Mouse (Mus musculus): ENCODE measurements at regions not wholly inside any gene's neighbourhood (a gene's known extent, or its start where the extent isn't known, plus 50 kb on each side); places are given as distances from the start of the nearest gene placed in this dataset.

- H3K27ac ChIP-seq: no peak overlapping the region
- 65% methylated on average over 12 of the region's 12 CpGs for WGBS (ENCODE audit: insufficient replicate concordance)
- H3K36me3 ChIP-seq: no peaks in the 10 kb centered on the region
- H3K4me2 ChIP-seq: no peak overlapping the region
- no peak for ATAC-seq
- H3K27me3 ChIP-seq (replicated peaks): no peaks in the 10 kb centered on the region
- H3K4me1 ChIP-seq: no peaks in the 10 kb centered on the region
- no peak overlapping the region for H3K4me3 ChIP-seq
- no peaks in the 10 kb centered on the region for H3K9me3 ChIP-seq (replicated peaks)
- no peak overlapping the region for H3K9ac ChIP-seq
These were observed 427.0 kb upstream of the Zmiz1 start for GRCm38 (mm10) chr14:25031756-25032680.

- no peak for ATAC-seq
- H3K9me3 ChIP-seq (replicated peaks): no peaks in the 10 kb centered on the region
- no peak overlapping the region for H3K9ac ChIP-seq
- no peak overlapping the region for H3K27ac ChIP-seq
- H3K4me3 ChIP-seq: no peak overlapping the region
- no peaks in the 10 kb centered on the region for H3K4me1 ChIP-seq
- H3K27me3 ChIP-seq (replicated peaks): no peaks in the 10 kb centered on the region
- H3K36me3 ChIP-seq: no peaks in the 10 kb centered on the region
- no peak overlapping the region for H3K4me2 ChIP-seq
- 49% methylated on average over 2 of the region's 2 CpGs for WGBS (ENCODE audit: insufficient replicate concordance)
These were observed 426.1 kb upstream of the Zmiz1 start for GRCm38 (mm10) chr14:25032899-25033298.

- Histone ChIP-seq H3K9ac (no peak overlapping the region), H3K4me1 (no peaks in the 10 kb centered on the region), H3K27ac (no peak overlapping the region), H3K9me3 (replicated peaks) (no peaks in the 10 kb centered on the region), H3K36me3 (no peaks in the 10 kb centered on the region), H3K4me3 (no peak overlapping the region), H3K4me2 (no peak overlapping the region), H3K27me3 (replicated peaks) (no peaks in the 10 kb centered on the region)
- 64% methylated on average over 5 of the region's 5 CpGs for WGBS (ENCODE audit: insufficient replicate concordance)
- no peak for ATAC-seq
These were observed 416.7 kb upstream of the Zmiz1 start for GRCm38 (mm10) chr14:25042265-25042664.

- no peaks in the 10 kb centered on the region for H3K27me3 ChIP-seq (replicated peaks)
- H3K9ac ChIP-seq: no peak overlapping the region
- 81% methylated on average over 13 of the region's 13 CpGs for WGBS (ENCODE audit: insufficient replicate concordance)
- H3K27ac ChIP-seq: no peak overlapping the region
- H3K4me2 ChIP-seq: no peak overlapping the region
- no peaks in the 10 kb centered on the region for H3K4me1 ChIP-seq
- ATAC-seq: no peak
- H3K36me3 ChIP-seq: no peaks in the 10 kb centered on the region
- no peak overlapping the region for H3K4me3 ChIP-seq
- no peaks in the 10 kb centered on the region for H3K9me3 ChIP-seq (replicated peaks)
These were observed 414.9 kb upstream of the Zmiz1 start for GRCm38 (mm10) chr14:25044106-25044505.

- H3K4me3 ChIP-seq: no peak overlapping the region
- H3K4me2 ChIP-seq: no peak overlapping the region
- no peaks in the 10 kb centered on the region for H3K4me1 ChIP-seq
- no peaks in the 10 kb centered on the region for H3K27me3 ChIP-seq (replicated peaks)
- WGBS (ENCODE audit: insufficient replicate concordance): 56% methylated on average over 7 of the region's 7 CpGs
- no peak for ATAC-seq
- H3K9ac ChIP-seq: no peak overlapping the region
- no peak overlapping the region for H3K27ac ChIP-seq
- H3K9me3 ChIP-seq (replicated peaks): no peaks in the 10 kb centered on the region
- no peaks in the 10 kb centered on the region for H3K36me3 ChIP-seq
These were observed 414.1 kb upstream of the Zmiz1 start for GRCm38 (mm10) chr14:25044867-25045266.

- no peak overlapping the region for H3K27ac ChIP-seq
- no peak overlapping the region for H3K4me3 ChIP-seq
- H3K9me3 ChIP-seq (replicated peaks): no peaks in the 10 kb centered on the region
- H3K4me2 ChIP-seq: no peak overlapping the region
- no peaks in the 10 kb centered on the region for H3K4me1 ChIP-seq
- ATAC-seq: no peak
- H3K9ac ChIP-seq: no peak overlapping the region
- no peaks in the 10 kb centered on the region for H3K27me3 ChIP-seq (replicated peaks)
- 58% methylated on average over 12 of the region's 12 CpGs for WGBS (ENCODE audit: insufficient replicate concordance)
- H3K36me3 ChIP-seq: no peaks in the 10 kb centered on the region
These were observed 408.2 kb upstream of the Zmiz1 start for GRCm38 (mm10) chr14:25050674-25051251.

GRCm38 (mm10) chr14:25052175-25052574 lies 406.8 kb upstream of the Zmiz1 start:
- Histone ChIP-seq H3K4me2 (no peak overlapping the region), H3K9ac (no peak overlapping the region), H3K27me3 (replicated peaks) (no peaks in the 10 kb centered on the region), H3K36me3 (no peaks in the 10 kb centered on the region), H3K27ac (no peak overlapping the region), H3K9me3 (replicated peaks) (no peaks in the 10 kb centered on the region), H3K4me1 (no peaks in the 10 kb centered on the region), H3K4me3 (no peak overlapping the region)
- ATAC-seq: no peak
- WGBS (ENCODE audit: insufficient replicate concordance): 65% methylated on average over 9 of the region's 9 CpGs

- Histone ChIP-seq H3K4me1 (peaks cover 9% of the 10 kb centered on the region), H3K4me2 (no peak overlapping the region), H3K9ac (no peak overlapping the region), H3K27me3 (replicated peaks) (no peaks in the 10 kb centered on the region), H3K27ac (no peak overlapping the region), H3K9me3 (replicated peaks) (no peaks in the 10 kb centered on the region), H3K4me3 (no peak overlapping the region), H3K36me3 (no peaks in the 10 kb centered on the region)
- 59% methylated on average over 7 of the region's 7 CpGs for WGBS (ENCODE audit: insufficient replicate concordance)
- no peak for ATAC-seq
These were observed 399.6 kb upstream of the Zmiz1 start for GRCm38 (mm10) chr14:25059351-25059750.

GRCm38 (mm10) chr14:25060285-25060684 lies 398.7 kb upstream of the Zmiz1 start:
- H3K9me3 ChIP-seq (replicated peaks): no peaks in the 10 kb centered on the region
- ATAC-seq: no peak
- H3K36me3 ChIP-seq: no peaks in the 10 kb centered on the region
- no peak overlapping the region for H3K4me3 ChIP-seq
- 66% methylated on average over 7 of the region's 7 CpGs for WGBS (ENCODE audit: insufficient replicate concordance)
- H3K4me2 ChIP-seq: no peak overlapping the region
- peaks cover 9% of the 10 kb centered on the region for H3K4me1 ChIP-seq
- no peak overlapping the region for H3K9ac ChIP-seq
- no peak overlapping the region for H3K27ac ChIP-seq
- H3K27me3 ChIP-seq (replicated peaks): no peaks in the 10 kb centered on the region; the same call in 1 of the 2 replicates

- peaks cover 9% of the 10 kb centered on the region for H3K4me1 ChIP-seq
- no peak overlapping the region for H3K4me3 ChIP-seq
- no peak overlapping the region for H3K9ac ChIP-seq
- no peak for ATAC-seq
- no peak overlapping the region for H3K4me2 ChIP-seq
- no peaks in the 10 kb centered on the region; the same call in 1 of the 2 replicates for H3K27me3 ChIP-seq (replicated peaks)
- no peaks in the 10 kb centered on the region for H3K36me3 ChIP-seq
- H3K27ac ChIP-seq: no peak overlapping the region
- WGBS (ENCODE audit: insufficient replicate concordance): 42% methylated on average over 5 of the region's 5 CpGs
- no peaks in the 10 kb centered on the region for H3K9me3 ChIP-seq (replicated peaks)
These were observed 395.9 kb upstream of the Zmiz1 start for GRCm38 (mm10) chr14:25063090-25063489.

- Histone ChIP-seq H3K4me2 (no peak overlapping the region), H3K9me3 (replicated peaks) (no peaks in the 10 kb centered on the region), H3K27ac (no peak overlapping the region), H3K4me3 (no peak overlapping the region), H3K36me3 (no peaks in the 10 kb centered on the region), H3K27me3 (replicated peaks) (no peaks in the 10 kb centered on the region; the same call in 1 of the 2 replicates), H3K4me1 (peaks cover 9% of the 10 kb centered on the region), H3K9ac (no peak overlapping the region)
- WGBS (ENCODE audit: insufficient replicate concordance): 52% methylated on average over 8 of the region's 8 CpGs
- ATAC-seq: no peak
These were observed 394.6 kb upstream of the Zmiz1 start for GRCm38 (mm10) chr14:25064190-25064947.

GRCm38 (mm10) chr14:25067435-25067834 lies 391.6 kb upstream of the Zmiz1 start:
- no peak overlapping the region for H3K27ac ChIP-seq
- H3K27me3 ChIP-seq (replicated peaks): no peaks in the 10 kb centered on the region; the same call in 1 of the 2 replicates

More at GRCm38 (mm10) chr14:25067435-25067834, 391.6 kb upstream of the Zmiz1 start:
- WGBS (ENCODE audit: insufficient replicate concordance): 67% methylated on average over 5 of the region's 5 CpGs
- Histone ChIP-seq H3K4me2 (no peak overlapping the region), H3K36me3 (no peaks in the 10 kb centered on the region), H3K4me1 (peaks cover 1% of the 10 kb centered on the region; the same call in 1 of the 2 replicates), H3K9me3 (replicated peaks) (no peaks in the 10 kb centered on the region), H3K4me3 (no peak overlapping the region), H3K9ac (no peak overlapping the region)
- ATAC-seq: no peak

Data from liver, embryonic 12.5 days (tissue).